Mouse (Mus musculus) skeletal muscle tissue, adult 2 months (tissue): Measurements from ENCODE around the gene Gpr1.
A peak's percentile ranks its signal among the peaks of the same experiment; 100 is the strongest.
"Not testable (repeated sequence)": the region's sequence is repeated elsewhere in the genome, so short reads cannot be mapped to it uniquely, and the experiment has no call there.

ENCODE experiments used
- DNase-seq: peaks from one replicate; pipeline ENCODE4 v3.0.0-alpha.2; 2012; ENCODE audit warnings: low read depth, low spot score

Gene Gpr1

DNA sequence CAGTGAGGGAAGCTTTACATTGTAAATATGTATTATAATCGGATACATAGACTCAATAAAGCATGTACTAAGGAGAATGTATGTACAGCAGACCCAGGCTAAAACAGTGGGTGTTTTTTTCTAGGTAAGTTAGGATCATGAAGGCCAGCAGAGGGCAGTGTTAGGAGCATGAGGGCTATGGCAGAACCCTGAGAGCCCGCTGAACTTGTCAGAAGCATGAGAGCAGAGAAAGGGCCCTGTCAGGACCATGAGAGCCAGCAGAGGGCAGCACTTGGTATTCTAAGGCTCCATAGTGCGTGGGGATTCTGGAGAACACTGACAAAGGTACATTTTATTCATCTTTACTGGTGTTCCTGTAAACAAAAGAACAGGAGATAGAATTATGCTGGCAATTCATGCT, 33.3 kb downstream of the Gpr1 start:
- peak; percentile 90 for DNase-seq

DNA sequence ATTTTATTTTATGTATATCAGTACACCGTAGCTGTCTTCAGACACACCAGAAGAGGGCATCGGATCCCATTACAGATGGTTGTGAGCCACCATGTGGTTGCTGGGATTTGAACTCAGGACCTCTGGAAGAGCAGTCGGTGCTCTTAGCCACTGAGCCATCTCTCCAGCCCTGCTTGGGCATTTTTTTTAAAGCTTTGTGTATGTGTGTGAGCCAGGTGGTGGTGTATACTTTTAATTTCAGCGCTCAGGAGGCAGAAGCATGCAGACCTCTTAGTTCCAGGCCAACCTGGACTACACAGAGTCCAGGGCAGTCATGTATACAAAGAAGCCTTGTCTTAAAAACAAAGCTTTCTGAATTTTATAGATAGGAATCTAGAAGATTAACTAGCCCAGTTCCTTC, 33.8 kb downstream of the Gpr1 start:
- DNase-seq, result not testable (repeated sequence)

DNA sequence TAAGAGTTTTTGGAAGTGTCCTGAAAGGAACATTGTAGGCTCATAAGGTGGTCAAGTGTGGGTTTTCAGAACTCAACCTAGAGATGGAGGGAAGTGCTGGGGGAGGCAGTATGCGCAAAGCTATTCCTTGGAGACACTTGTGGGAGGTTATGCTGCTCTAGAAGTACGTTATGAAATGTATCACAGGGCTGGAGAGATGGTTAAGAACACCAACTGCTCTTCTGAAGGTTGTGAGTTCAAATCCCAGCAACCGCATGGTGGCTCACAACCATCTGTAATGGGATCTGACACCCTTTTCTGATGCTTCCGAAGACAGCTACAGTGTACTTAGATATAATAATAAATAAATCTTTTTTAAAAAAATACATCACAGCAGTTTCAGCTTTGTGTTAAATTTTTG, 34.2 kb downstream of the Gpr1 start:
- no peak for DNase-seq

DNA sequence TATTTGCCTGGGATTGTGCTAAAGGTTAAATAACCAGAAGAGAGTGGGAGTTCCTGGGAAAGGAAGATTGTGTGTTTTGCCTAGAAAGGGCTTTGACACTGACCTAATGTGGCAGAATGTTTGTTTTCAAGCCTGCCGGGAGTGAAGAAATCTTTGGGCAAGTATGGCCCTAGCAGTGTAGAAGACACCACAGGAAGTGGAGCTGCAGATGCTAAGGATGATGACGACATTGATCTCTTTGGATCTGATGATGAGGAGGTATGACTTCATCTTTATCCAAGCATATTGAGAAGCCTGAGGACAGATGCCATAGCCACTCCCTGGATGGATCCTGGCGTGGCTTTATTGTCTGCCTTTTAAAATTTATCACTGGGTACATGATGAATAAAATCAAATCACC, 36.0 kb downstream of the Gpr1 start:
- no peak for DNase-seq

DNA sequence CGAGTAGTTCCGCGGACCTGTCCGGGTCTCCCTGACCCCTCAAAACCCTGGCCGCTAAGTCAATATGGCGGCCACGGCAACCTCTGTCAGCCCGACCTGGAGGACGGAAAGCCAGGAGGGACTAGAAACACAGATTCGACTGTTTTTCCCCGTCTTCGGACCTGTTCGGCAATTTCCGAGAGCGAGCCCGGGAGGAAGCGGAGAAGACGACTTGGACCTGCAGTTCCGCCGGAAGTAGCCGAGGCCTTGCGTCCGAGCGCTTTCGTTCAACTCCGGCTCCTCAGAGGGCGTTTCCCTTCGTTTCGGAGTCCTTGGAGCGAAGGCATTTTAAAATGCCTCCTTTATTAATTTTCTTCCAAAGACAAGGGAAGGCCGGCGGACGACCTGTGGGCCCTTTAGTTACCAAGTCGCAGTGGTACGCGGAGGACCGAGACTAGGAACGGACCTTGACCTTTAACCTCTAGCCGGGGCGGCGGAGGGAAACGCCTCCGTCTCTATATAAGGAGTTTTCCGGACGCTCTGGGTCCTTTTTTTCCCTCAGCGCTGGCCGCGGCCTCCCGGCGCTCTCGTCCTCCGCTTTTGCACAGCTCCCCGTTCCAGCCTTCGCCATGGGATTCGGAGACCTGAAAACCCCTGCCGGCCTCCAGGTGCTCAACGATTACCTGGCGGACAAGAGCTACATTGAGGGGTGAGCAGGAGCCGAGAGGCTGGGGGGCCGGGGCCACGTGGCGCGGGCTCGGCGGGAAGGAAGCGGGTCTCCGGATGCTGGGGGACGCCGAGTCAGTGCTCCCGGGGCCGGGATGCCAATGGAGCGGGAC, 37.5 kb downstream of the Gpr1 start, which contains the start of the genes Eef1b2 and Ndufs1:
TSS of gene Eef1b2 (plus strand) at position 222 of the 818 bp plus-strand sequence.
TSS of gene Ndufs1 (minus strand) at position 230 of the 818 bp plus-strand sequence.
- peak; percentile 98 for DNase-seq

DNA sequence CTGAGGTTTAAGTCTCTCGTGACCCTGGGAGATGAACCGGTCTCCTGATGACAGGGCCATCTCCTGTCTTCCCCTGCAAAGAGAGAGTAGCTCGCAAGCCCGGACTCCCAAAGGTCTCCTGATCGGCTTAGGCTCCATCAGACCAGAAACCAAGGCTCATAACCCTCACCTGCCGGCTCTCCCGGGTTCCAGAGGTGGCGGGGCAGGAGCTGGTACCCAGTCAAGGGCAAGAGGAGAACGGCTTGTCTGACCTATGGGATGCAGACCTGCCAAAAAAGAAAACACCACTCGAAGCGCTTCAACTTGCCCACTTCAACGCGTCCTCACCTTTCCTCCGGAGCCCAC, 38.1 kb downstream of the Gpr1 start:
- no peak for DNase-seq

DNA sequence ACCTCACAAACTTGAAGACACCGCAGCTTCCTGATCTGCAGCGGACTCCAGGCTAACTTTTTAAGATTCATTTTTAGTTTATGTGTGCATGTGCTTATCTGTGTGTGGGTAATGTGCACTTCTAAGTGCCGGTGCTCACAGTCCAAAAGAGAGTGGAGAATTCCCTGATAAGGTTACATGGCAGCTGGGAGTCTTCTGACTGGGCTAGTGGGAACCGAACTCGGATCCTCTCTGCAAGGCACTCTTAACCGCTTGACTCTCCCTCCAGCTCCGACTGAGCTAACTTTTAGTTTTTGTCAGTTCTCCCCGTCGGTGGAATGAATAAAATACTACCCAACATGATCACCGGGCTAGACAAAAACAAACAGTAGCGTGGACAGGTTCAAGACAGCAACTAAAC, 38.5 kb downstream of the Gpr1 start:
- DNase-seq, result no peak

DNA sequence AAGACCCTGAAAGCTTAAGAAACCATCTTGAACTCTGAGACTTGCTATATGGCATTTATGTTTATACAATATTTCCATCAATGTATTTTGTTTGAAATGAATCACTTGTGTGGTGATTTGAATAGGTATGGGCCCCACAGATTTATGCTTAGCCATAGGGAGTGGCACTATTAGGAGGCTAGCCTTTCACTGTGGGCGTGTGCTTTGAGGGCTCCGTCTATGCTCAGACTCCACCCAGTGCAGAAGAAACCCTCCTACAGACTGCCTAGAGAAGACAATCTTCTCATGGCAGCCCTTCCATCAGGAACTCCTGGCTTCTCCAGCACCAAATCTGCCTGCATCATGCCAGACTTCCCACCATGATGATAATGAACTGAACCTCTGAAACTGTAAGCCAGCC, 45.7 kb downstream of the Gpr1 start:
- DNase-seq, result no peak

DNA sequence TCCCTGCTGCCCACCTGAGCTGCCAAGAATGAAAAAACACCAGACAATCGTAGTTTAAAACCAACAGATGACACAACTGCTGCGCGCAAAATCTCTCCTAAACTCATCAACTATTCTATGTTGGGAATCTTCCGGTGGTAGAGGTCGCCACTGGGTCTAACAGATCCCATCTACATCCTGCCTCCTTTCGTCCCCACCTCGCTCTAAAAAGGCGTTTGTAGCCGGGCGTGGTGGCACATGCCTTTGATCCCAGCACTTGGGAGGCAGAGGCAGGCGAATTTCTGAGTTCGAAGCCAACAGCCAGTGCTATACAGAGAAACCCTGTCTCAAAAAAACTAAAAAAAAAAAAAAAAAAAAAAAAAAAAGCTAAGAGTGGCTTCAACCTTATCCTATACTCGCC, 74.1 kb downstream of the Gpr1 start:
- no peak for DNase-seq

DNA sequence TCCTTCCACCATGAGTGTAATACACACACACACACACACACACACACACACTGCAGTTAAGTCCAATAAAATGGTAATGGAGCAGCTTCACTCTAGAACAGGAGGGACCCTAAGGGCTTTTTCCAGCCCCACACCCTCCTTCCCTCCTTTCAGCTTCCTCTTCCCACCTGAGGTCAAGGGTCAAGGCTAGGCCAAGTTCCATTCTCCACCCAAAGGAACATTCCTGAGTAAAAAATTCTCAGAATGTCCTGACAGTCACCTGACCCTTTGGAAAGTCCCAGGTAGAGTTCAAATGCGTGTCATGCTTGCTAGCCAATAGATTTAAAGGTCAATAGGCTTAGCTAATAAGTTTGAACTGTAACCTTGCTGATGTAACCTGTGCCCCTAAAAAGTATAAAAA, 75.8 kb downstream of the Gpr1 start:
- not testable (repeated sequence) for DNase-seq

DNA sequence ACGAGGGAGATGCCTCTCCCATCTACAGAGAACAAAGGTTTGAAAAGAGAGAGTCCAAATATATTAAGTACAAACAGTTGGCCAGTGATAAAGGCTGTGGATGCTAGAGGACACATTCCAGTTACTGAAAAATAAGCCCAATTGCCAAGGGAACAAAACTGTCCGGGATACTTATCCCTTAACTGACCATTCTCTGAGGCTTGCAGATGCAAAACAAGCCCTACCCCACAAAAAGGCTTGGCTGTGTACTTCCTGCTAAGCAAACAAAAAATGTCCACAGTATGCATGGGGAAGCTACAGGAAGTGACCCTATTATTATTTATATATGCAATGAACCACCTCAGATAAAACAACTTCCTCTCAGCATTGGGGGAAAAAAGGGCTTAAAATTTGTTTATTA, 76.4 kb downstream of the Gpr1 start:
- DNase-seq, result no peak

DNA sequence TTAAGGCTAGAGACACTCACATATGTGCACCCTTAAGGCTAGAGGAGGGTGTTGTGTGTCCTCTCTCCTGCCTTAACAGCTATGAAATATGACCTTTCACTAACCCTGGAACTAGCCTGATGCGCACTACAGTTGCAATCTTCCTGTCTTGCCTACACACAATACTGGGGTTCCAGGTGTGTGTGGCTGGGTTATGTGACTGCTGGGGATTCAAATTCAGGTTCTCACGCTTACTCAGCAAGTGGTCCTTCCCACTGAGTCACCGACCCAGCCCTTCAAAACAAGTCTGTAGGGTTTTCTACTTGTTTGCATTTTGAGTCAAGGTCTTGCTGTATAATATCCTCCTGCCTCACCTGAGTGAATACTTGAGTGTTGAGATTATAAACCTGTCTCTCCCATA, 79.8 kb downstream of the Gpr1 start:
- DNase-seq, result no peak
